Mouse (Mus musculus): ENCODE results near the gene Ncor1.

Ncor1 gene

GRCm38 (mm10) chr11:62269097-62269496 is 189.2 kb downstream of the Ncor1 start:
- in situ Hi-C loops (cut with MseI, MboI): no loop called here

- in situ Hi-C loops (cut with MseI, MboI): no loop called here
Observed at GRCm38 (mm10) chr11:62268381-62268780, 190.0 kb downstream of the Ncor1 start.

- in situ Hi-C loops (cut with MseI, MboI): no loop called here
Observed at GRCm38 (mm10) chr11:62266466-62267214, 191.7 kb downstream of the Ncor1 start.

Data from mouse trophoblast stem cell (cell line).